Mouse (Mus musculus) brain, embryonic 18.5 days (tissue): Measurements from ENCODE around the gene Metap1.

Experiments used
- DNase-seq: peaks from one replicate; pipeline ENCODE4 v3.0.0-alpha.2; 2012; ENCODE audit warnings: low read depth, low spot score

The Metap1 gene

DNA sequence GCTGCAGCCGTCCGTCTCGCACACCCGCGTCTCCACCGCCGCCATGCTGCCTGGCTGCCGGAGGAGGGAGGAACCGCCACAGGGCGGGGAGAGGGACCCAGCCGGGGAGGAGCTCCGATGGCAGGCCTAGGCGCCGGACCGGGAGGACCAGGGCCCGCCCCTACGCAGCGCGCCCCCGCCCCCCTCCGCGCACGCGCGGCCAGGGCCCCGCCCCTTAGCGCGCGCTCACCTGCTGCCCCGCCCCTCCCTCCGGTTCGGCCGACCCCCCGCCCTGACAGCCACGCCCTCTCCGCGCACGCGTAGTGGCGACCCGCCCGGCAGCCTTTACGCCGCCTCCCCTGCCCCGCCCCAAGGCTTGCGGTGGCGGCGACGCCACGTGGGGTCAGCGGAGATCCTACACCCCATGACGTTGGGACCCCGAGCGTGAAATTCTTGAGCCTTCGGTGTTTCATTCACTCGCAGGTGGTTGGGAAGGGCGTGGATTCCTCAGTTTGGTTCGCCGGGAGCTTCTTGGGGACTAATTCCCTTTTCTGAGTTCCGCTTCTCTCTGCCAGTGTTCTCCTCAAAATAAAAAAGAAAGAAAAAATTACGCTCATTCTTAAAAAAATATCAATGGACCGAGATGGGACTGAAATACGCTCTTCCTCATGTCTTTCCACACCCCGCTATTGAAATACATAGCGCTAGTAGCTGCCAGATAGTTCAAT is at the start of gene Metap1:
TSS of gene Metap1 (minus strand) at position 189 of the 707 bp plus-strand sequence.
- peak; percentile 88 for DNase-seq

- DNase-seq, result no peak
These were observed 46.7 kb upstream of the Metap1 start for GRCm38 (mm10) chr3:138536031-138536430.

DNA sequence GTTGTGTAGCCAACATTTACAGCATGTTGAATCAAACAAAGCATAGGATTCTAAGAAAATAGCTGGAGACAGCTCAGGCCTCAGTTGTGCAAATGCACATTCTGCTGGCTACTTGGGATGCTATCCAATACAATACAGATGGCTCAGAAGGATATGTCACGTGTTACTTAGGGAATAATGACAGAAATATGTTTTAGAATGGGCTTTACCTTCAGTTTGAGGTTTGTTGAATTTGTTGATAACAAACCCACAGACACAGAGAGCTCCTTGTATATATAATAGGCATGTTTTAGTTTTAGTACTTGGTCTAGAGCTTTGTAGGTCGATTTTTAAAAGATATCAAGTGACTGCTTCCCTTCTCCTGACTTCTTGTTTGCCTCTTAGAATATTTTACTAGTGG is 43.4 kb upstream of the Metap1 start:
- no peak for DNase-seq

DNA sequence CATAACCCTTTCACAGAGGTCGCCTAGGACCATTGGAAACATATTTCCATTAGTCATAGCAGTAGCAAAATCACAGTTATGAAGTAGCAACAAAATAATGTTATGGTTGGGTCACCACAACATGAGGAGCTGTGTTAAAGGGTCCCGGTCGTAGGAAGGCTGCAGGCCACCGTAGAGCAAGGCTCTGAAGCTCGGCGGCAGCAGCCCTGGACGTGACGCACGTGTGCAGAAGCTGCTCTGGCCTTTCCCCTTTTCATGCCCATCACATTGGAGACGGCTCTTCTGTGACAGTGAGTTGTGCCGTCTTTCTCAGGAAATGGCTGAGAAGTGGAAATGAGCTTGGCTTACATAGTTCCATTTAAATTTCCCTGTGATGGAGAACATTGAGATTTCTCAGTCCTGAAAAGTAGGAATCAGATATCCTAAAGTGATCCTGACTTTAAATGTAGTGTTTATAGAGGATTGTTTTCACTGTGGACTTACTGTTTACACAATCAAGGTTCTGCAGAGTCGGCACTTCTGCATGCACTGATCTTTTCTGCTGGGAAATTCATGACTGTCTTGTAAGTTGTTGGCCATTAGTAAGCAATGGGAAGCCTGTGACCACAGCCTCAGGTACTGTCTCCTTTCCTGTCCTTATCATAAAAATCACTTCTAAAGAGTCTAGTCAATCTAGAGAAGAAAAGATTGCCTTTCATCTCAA is 42.3 kb upstream of the Metap1 start:
- DNase-seq, result no peak

DNA sequence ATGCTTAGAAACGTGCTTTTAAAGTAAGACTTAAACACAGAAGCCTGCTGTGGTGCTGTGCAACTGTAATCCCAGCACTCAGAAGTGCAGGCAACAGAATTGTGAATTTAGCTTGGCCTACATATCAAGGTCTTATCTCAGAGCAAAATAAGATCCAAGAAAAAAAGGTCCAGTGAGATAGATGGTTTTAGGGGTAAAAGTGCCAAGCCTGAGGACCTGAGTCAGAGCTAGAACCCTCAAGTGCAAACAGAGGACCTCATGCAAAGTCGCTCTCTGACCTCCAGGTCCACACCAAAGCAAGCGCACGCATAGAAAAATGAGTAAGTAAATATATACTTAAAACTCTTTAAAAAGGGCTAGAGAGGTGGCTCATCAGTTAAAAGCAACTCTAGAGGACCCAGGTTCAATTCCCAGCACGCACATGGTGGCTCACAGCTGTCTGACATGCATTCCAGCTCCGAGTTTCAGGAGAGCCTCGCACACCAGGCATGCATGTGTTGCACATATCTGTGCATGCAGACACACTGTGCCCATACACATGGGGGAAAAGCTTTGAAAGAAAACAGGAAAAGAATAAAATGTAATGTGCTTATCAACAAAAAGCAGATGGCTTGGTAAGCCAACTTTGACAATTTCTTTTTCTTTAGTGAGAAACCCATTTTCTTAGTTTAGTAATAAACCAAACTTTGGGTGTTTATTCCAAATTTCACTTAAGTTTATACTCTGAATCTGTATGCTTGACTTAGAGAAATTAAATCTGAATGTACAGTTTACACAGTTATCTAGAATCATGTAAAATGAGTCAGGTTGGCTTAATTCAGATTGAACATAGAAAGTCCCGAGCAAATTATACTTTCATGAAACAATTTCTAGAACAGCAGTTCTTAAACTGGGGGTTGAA is 41.5 kb upstream of the Metap1 start:
- no peak for DNase-seq

- DNase-seq, result no peak
These were observed 39.0 kb upstream of the Metap1 start for GRCm38 (mm10) chr3:138528265-138528664.

- no peak for DNase-seq
These were observed 38.4 kb upstream of the Metap1 start for GRCm38 (mm10) chr3:138527667-138528231.

- peak; percentile 99 for DNase-seq
These were observed 37.8 kb upstream of the Metap1 start for GRCm38 (mm10) chr3:138526916-138527666.

DNA sequence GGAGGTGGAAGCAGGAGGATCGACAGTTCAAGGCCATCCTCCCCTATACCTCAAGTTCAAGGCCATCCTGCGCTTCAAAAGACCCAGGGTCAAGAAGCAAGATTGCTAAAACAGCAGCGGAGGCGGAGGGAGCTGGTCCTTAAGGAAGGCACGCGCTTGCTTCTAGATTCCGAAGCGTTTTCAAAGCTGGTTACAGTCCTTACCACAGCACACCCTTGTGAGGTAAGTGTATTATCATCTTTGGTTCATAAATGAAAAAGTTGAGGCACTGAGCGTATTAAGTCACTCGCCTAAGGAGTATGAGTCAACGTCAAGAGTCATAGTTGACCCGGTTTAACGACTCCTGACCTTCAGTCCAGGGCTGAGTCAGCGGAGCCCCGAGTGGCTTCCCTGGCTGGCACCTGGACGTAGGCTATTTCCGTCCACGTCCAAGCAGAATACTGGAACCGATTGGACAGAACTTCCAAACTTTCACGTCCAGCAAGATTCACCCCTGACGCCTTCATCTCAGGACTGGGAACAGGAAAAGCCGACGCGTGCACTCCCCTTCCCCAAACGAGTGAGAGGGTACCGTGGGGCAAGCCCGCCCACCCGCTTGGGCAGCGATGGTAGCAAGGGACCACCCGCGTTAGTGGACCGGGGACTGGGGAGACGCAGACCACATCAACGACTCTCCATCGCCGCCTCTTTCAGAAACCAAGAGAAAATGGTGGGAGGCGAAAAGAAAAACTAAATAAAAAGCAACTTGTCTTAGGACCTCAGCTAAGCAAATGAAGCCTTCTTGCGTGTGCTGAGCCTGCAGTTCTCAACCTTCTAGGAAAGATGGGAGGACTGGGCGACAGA is 37.0 kb upstream of the Metap1 start, which contains the start of gene Eif4e:
TSS of gene Eif4e (plus strand) at position 107 of the 843 bp plus-strand sequence.
- DNase-seq, result no peak

DNA sequence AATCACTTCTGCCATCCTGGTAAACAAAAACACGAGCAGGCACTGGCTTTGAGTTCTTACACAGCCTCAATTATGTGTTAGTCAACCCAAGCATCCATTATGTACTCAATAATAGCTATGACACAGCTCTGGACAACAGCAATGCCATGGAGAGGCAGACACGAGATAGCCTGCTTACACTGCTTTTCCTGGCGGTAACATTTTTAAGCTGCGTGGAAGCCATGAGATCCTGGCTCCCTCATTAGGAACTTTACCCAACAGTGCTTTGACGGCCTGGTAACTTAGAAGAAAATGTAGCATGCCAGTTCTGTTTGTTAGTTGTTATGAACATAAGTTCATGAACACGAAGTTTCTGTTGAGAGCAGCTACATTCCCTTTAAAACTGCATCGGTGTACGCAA is 36.2 kb upstream of the Metap1 start:
- no peak for DNase-seq

DNA sequence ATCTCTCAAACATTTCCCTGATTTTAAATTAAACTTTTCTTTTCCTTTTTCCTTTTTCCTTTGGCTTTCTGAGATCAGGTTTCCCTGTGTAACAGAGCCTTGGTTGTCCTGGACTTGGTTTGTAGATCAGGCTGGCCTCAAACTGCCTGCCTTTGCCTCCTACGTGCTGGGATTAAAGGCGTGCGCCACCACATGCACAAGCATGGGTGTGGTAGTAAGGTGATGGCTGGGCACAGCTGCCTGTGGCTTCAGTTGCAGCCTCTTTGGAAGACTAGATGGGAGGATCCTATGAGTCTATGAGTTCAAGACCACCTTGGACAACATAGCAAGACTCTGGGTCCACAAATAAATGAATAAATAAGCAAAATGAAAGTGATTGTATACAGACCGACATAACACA is 34.6 kb upstream of the Metap1 start:
- no peak for DNase-seq

GRCm38 (mm10) chr3:138519218-138519617 is 29.9 kb upstream of the Metap1 start:
- DNase-seq, result no peak

DNA sequence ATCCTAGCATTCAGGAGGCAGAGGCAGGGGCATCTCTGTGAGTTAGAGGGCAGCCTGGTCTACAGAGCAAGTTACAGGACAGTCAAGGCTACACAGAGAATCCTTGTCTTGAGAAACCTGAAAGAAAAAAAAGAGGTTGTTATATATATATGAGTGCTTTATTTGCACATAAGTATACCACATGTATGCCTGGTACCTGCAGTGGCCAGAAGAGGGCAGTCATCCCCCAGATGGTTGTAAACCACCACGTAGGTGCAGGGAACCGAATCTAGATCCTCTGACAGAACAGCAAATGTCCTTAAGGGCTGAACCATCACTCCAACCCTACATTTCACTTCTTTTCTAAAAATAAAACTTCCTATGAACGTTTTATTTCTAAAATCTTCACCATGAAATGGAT is 28.6 kb upstream of the Metap1 start:
- DNase-seq, result no peak

DNA sequence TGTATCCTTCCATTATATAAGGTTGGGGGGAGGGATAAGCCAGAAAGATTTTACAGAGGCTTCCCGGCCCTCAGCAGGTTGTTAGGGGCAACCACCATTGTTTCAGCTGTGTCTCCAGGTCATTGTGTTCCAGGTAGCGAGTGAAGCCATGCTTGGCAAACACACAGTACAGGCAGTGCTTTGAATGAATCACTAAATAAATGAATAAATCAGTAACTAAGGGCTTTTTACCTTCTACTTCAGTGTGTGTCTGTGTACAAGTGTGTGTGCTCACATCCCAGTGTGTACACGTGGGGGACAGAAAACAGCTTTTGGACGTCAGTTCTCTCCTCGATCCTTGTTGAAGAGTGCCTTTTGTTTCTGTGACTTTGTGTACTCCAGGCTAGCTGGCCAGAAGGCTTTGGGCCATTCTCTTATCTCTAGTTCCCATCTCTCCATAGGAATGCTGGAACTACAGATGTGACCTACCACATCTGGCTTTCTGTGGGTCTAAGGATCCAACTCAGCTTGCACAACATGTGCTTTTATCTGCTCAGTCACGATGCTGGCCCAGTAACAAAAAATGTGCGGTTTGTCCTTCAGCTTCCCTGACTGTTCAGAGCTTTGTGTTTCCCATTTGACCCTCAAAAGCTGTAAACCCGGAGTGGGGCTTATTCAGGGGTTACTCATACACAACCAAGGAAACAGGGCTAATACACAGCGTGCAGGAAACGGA is 26.5 kb upstream of the Metap1 start:
- no peak for DNase-seq

- DNase-seq, result no peak
These were observed 25.4 kb upstream of the Metap1 start for GRCm38 (mm10) chr3:138514749-138515148.

DNA sequence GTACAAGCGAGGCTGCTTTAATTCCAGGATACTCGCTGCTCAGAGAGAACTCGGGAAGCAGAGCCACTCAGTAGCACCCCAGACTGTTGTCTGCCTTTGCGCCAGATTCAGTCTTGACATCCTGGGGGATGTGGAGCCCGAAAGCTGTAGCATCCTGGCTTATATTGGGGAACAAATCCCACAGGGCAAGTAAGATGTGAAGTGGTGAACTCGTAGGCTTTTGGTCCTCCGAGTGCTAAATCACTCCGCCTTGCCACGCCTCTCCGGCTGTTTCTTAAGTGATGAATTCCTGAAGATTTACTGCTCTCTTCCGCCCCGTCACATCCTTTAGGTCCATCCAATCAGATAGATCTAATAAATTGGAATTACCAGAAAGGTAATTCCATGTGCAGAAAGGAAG is 23.9 kb upstream of the Metap1 start:
- no peak for DNase-seq

- DNase-seq, result no peak
These were observed 21.2 kb upstream of the Metap1 start for GRCm38 (mm10) chr3:138510471-138510870.

GRCm38 (mm10) chr3:138509581-138509980 is 20.3 kb upstream of the Metap1 start:
- no peak for DNase-seq

DNA sequence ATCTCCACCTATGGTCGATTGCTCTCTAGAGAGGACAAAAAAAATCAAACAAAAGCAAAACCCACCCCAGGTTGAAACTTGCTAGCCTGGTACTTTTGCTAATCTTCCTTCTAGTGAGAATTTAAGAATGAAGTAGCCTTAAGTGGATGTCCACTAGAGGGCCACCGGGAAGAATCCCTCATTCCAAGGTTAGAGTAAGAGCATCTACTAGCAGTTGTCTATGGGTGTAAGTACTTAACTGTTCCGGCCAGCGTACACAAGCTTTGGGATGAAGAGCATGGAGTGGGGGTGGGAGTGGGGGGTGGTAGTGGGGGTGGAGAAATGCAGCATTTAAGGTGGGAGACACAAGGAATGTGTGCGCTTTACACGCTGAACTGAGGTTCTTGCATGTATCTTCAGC is 17.4 kb upstream of the Metap1 start:
- DNase-seq, result no peak

DNA sequence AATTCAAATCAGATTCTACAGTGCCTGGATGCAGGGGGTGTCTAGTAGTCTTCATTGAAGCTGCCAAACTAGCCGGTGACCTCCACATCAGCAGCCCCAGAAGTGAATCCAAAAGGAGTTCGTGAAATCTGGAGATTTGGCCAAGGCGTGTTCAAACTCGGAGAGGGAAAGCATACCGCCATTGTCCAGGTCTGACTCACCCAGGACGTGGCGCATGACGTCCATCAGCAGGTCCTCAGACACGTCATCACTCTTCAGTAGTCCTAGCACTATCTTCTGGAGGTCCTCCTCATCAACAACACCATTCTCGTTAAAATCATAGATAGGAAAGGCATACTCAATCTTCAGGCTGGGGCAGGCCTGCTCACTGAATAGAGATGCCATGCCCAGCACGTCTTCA is 14.4 kb upstream of the Metap1 start:
- no peak for DNase-seq
